Mouse (Mus musculus) lung, adult 2 months (tissue): ENCODE measurements around the gene Gm16223.

ENCODE experiments used
- CTCF ChIP-seq: fragments of 200-500 bp; IDR thresholded peaks from 2 replicates; pipeline ENCODE4 v1.5.1; 2011; ENCODE audit warnings: mild to moderate bottlenecking, low read length, control low read depth; ENCODE audit not compliant: insufficient read depth
- POLR2A ChIP-seq: fragments of 200-500 bp; IDR thresholded peaks from 2 replicates; pipeline ENCODE4 v1.6.1; 2011; ENCODE audit warnings: low read depth, mild to moderate bottlenecking, control low read depth, low read length, borderline replicate concordance; ENCODE audit errors: extremely low read depth

- TF ChIP-seq CTCF (no peak), POLR2A (no peak)
Observed at GRCm38 (mm10) chr5:42065090-42065489, 2.7 kb upstream of the Gm16223 start.
